Mouse (Mus musculus) right cerebral cortex, postnatal 36 days (tissue): ENCODE measurements around the gene Tmem14a.
A peak's percentile ranks its signal among the peaks of the same experiment; 100 is the strongest.
"Not testable (repeated sequence)": the region's sequence is repeated elsewhere in the genome, so short reads cannot be mapped to it uniquely, and the experiment has no call there.

ENCODE experiments used
- DNase-seq, 2 experiments: peaks; one replicate each; pipeline ENCODE4 v3.0.0; 2022; ENCODE audit warnings: low spot score in 2 of 2, mixed read lengths in 1 of 2

Tmem14a gene

DNA sequence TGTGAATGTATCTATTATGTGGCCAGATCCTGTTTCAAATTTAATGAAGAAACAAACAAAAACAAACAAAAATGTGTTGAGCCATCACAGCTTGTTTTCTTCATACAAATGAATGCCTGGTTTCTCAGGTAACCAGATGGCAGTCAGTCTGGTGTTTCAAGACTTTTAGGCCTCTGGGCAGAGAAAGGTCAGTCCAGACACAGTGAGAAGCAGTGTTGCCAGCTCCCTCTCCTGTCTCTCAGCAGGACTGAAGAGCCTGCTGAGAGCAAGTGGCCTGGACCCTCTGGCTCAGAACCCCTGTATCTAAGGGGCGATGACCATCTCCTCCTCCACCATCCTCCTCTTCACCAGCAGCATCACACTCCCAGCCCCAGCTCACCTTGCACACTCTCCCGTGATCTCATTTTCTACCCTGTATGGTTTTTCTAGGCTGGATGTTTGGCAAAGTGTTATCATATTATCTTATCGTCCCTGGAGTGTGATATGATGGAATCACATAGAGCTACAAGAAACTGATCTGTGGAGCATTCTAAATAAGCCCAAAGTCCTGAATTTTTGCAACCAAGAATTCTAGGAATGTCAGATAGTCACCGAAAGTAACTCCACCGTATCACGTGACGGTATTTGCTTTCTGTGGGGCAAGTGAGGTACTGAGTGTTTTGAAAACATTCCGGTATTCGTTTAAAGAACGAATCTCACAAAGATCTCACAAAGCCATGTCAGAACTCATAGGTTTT is 34.4 kb downstream of the Tmem14a start:
- no peak for DNase-seq

GRCm38 (mm10) chr1:21253303-21253650 is 34.9 kb downstream of the Tmem14a start:
- no peak for DNase-seq

- DNase-seq, result no peak
Measured at GRCm38 (mm10) chr1:21253856-21254255, 35.5 kb downstream of the Tmem14a start.

- DNase-seq, result no peak
Measured at GRCm38 (mm10) chr1:21255625-21256345, 37.4 kb downstream of the Tmem14a start.

GRCm38 (mm10) chr1:21256391-21256790 is 38.0 kb downstream of the Tmem14a start:
- no peak for DNase-seq

DNA sequence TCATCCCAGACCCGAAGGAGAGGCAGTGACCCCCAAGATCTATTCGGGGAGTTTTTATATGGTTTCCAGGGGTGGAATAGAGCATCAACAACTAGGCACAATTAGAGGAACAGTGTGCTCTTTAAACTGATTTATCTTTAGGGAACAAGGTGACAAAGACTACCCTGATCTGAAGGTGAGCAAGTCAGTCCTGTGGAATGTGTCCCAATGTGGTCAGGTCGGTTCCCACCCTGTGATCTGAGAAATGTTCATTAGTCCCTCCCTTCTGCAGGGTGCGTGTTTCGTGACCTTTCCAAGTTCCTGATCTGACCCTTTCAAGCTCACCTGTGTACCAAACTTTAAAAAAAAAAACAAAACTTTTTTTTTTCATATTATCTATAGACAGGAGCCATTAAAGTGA is 38.5 kb downstream of the Tmem14a start:
- no peak for DNase-seq

DNA sequence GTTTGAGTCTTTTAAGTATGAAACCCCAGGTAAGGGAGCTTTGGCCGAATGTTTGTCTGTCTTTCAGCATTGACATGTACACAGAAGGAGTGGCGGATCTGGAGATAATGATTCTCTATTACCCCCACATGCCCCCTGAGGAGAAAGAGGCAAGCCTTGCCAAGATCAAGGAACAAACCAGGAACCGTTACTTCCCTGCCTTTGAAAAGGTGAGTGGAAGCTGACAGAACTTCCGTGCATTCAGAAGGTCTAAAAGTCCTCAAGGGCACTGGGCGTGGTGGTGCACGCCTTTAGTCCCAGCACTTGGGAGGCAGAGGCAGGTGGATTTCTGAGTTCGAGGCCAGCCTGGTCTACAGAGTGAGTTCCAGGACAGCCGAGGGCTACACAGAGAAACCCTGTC is 41.6 kb downstream of the Tmem14a start:
- not testable (repeated sequence) for DNase-seq

- no peak for DNase-seq
Measured at GRCm38 (mm10) chr1:21262401-21262800, 44.0 kb downstream of the Tmem14a start.

- DNase-seq, result no peak
Measured at GRCm38 (mm10) chr1:21263986-21264385, 45.6 kb downstream of the Tmem14a start.

GRCm38 (mm10) chr1:21264747-21265146 is 46.4 kb downstream of the Tmem14a start:
- no peak for DNase-seq

DNA sequence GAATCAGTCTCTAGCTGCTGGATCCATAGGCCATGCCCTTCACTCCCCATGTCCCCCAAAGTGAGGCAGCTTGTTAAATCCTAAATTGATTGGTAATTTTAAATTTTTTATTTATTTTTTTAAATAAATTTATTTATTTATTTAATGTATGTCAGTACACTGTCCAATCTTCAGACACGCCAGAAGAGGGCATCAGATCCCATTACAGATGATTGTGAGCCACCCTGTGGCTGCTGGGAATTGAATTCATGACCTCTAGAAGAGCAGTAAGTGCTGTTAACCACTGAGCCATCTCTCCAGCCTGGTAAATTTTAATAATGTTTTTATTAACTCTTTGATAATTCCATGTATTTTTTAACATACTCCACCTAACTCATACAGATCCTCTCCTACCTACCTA is 48.4 kb downstream of the Tmem14a start:
- DNase-seq, result no peak

DNA sequence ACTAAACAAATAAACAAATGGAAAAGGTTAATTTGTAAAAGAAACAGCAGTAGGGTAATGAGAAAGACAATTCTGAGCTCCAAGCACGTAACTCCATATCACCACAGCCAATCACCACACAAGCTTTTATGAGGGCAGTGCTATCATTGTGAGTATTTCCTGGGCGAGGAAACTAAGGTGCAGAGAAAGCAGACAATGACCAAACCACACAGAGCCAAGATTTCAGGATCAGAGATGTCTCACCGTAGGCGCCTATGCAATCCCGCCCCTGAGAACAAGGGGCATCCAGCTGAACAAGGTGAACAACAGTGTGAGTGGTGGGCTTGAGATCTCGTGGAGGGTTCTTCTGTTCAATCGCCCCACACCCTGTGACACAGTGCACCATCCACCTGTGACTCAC is 49.1 kb downstream of the Tmem14a start:
- DNase-seq, result not testable (repeated sequence)

GRCm38 (mm10) chr1:21271343-21272055 is 53.1 kb downstream of the Tmem14a start:
- peak; percentile 45 to 47 for DNase-seq

DNA sequence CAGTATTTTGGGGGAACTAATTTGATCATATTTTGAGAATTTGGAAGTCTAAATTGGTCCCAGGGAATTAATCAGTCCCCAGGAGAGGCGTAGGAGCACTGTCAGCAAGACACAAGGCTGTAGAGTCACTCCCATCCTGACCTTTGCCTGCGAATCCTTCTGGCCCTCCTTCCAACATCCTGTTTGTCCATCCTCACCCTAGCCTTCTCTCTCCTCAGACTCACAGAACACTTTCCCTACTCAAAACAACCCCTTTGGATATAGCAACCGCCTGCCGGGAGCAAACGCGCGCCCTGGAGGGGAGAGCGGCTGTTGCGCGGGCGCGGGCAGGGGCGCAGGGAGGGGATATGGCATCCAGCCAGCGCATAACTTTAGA is 53.7 kb downstream of the Tmem14a start:
- DNase-seq, result no peak

DNA sequence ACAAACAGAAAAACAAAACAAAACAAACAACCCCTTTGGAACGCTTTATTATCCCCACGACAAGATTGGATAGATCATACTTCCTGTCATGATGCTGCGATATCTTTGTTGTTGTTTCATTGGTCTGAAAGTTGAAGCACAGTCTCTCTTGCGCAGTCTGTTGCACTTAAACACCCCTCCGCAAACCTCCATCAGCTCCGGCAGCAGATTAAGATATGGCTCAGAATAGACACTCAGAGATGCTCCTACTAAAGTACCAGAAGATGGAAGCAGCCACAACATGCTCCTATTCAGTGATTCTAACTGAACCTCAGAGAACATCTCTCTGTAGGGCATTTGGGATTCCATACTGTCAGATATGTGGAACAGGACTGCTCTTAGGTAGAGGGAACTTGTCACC is 54.7 kb downstream of the Tmem14a start:
- DNase-seq, result no peak

DNA sequence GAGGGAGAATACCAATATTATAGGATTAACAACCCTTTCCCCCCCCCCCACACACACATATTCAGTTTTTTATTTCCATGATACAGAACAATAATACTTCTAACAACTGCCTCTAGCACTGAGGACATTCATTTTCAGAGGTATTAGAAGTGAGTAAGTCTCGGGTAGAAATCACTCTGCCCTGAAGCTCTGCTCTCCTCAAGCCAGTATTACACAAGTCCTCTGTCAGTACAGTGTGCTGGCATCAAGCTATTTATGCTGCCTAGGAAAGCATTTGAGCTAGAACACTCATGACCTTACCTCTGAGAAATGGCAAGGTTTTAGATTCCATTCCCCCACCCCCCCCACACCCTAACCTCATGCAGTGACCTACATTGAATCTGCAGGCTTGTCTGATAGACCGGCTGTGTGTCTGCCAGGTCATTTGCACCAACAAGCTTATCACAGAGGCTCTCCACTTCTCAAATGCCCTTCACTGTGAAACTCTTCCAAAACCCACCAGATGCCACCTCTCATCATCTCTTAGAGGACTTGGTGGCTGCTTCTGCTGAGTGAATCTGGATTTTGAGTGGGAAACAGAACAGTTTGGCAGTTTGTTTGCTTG is 56.2 kb downstream of the Tmem14a start:
- no peak for DNase-seq

- not testable (repeated sequence) for DNase-seq
Measured at GRCm38 (mm10) chr1:21275366-21275765, 57.0 kb downstream of the Tmem14a start.

DNA sequence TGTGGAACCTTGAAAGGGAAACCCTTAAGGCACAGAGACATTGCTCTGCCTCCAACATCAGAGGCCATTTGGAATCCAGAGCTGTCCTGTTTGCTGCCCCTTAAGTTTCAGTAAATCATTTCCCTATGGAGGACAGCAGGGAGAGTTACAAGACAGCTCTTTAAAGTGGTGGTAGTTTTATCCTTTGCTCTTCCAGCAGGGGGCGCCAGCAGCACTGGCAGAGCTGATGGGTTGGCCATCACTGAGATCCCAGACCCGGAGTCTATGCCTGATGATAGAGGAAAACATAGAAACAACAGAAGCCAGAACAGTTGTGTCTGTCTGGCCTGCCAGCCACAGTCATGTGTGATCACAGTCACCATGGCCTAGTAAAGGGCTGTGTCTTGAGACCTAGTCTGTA is 57.8 kb downstream of the Tmem14a start:
- not testable (repeated sequence) for DNase-seq
